Mouse (Mus musculus) kidney, embryonic 14.5 days (tissue): ENCODE measurements around the gene 4430402I18Rik. TPM values are rescaled to one million over a fixed set of nuclear protein-coding genes. Genes with fewer than 3 reads are reported as not detected.
"Not testable (repeated sequence)": the region's sequence is repeated elsewhere in the genome, so short reads cannot be mapped to it uniquely, and the experiment has no call there.

Source experiments
- ATAC-seq: fragments of 200-750 bp; cut with Nextera tagmentation; 2 replicates; pipeline ENCODE4 v1.8.0; 2017; ENCODE audit warnings: moderate number of reproducible peaks, mild to moderate bottlenecking, moderate TSS enrichment, moderate library complexity; ENCODE audit not compliant: low FRiP score, low TSS enrichment
- H3K27ac ChIP-seq: fragments of 300-500 bp; sonication (generic); 2 replicates; pipeline ENCODE4 v1.5.1; 2014; ENCODE audit warnings: low read depth, mild to moderate bottlenecking, low read length, moderate library complexity, mixed read lengths
- H3K27me3 ChIP-seq: fragments of 300-500 bp; sonication (generic); 2 replicates; pipeline ENCODE4 v1.6.1; 2014; ENCODE audit warnings: mild to moderate bottlenecking, low read length; ENCODE audit not compliant: control insufficient read depth, insufficient read depth
- H3K36me3 ChIP-seq: fragments of 300-500 bp; sonication (generic); 2 replicates; pipeline ENCODE4 v1.6.1; 2014; ENCODE audit warnings: low read length, mixed read lengths; ENCODE audit not compliant: control insufficient read depth, insufficient read depth
- H3K4me1 ChIP-seq: fragments of 300-500 bp; sonication (generic); 2 replicates; pipeline ENCODE4 v1.6.1; 2014; ENCODE audit warnings: low read length, mixed read lengths; ENCODE audit not compliant: control insufficient read depth, insufficient read depth
- H3K4me2 ChIP-seq: fragments of 300-500 bp; sonication (generic); replicated peaks from 2 replicates; pipeline ENCODE4 v1.6.1; 2014; ENCODE audit warnings: low read depth, mild to moderate bottlenecking, low read length
- H3K4me3 ChIP-seq: fragments of 300-500 bp; sonication (generic); 2 replicates; pipeline ENCODE4 v1.5.1; 2014; ENCODE audit warnings: mild to moderate bottlenecking, low read length
- H3K9ac ChIP-seq: fragments of 300-500 bp; sonication (generic); 2 replicates; pipeline ENCODE4 v1.6.1; 2014; ENCODE audit warnings: low read depth, mild to moderate bottlenecking, low read length, moderate library complexity
- H3K9me3 ChIP-seq: fragments of 300-500 bp; sonication (generic); 2 replicates; pipeline ENCODE4 v1.6.1; 2016; ENCODE audit warnings: low read length; ENCODE audit not compliant: control insufficient read depth
- WGBS: fragments of 180-500 bp; shearing (Covaris S2); extraction: QIAGEN DNeasy Blood & Tissue Kit; methylation state at CpG from one replicate; pipeline ENCODE4 v1.1.7; 2014; 5-methylcytosine and 5-hydroxymethylcytosine counted together
- polyA plus RNA-seq: library from polyadenylated mRNA; unstranded; fragments of >200 nt; fragmentation: Nextera tagmentation; extraction: Ambion mirVana; gene quantifications from 2 replicates; pipeline ENCODE4 v1.2.1, GENCODE M21; 2014

Gene 4430402I18Rik
- polyA plus RNA-seq, 1 experiment from 2014 or later, result 3.0 TPM

DNA sequence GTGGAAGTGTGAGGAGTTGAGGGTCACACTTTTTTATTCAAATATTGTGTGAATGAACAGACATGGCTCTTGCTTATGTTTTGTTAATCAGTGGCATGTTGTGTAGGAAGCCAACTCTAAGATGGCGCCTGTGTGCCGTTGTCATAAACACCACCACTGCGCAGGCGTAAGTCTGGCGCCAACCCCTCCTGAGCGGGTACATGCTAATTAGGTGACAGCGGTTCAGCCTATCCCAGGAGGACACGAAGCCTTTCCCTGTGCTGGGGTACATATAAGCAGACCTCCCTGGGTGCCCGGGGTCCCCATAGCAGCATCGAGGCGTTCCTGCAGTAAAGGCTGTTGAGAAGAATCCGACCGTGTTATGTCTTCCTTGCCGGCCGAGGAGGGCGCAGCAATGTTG is 32.7 kb upstream of the 4430402I18Rik start:
- not testable (repeated sequence) for ATAC-seq, H3K9ac ChIP-seq, H3K9me3 ChIP-seq, H3K4me2 ChIP-seq, H3K4me3 ChIP-seq, H3K27ac ChIP-seq, H3K4me1 ChIP-seq, H3K27me3 ChIP-seq
- 95% methylated on average over 16 of the region's 16 CpGs for WGBS
- peaks cover 52% of the 10 kb centered on the region for H3K36me3 ChIP-seq

DNA sequence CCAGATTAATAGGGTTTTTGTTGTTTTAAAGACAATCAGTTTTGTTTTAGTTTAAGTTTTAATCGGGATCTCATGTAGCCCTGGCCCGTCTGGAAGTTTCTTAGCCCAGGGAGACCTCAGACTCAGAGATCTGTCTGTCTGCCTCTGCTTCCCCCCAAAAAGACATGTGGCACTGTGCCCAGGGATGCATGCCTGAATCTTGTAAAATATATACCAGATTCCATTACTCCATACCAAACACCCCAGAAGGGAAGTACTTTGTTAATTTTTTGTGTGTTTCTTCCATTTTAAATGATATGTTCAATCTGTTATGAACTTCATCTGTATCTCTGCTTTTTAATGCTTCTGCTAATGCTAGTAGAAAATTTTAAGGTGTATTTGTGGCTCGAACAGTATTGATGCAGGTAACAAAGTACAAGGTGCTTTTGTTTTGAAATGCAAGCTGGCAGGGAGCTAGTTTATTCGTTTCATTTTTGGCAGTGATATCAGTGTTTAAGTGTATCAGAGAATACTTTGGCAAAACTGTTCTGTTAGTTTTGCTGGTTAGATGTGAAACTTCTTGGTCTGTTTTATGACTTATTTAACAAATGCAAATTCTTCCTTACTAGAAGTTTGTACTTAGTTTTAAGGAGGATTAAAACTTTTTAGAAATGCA is 30.5 kb upstream of the 4430402I18Rik start:
- no peaks in the 10 kb centered on the region for H3K27me3 ChIP-seq
- 94% methylated on average over 4 of the region's 4 CpGs for WGBS
- no peak overlapping the region for H3K27ac ChIP-seq
- peaks cover 61% of the 10 kb centered on the region for H3K36me3 ChIP-seq
- no peaks in the 10 kb centered on the region for H3K9me3 ChIP-seq
- ATAC-seq, result no peak
- no peak overlapping the region for H3K4me3 ChIP-seq
- no peaks in the 10 kb centered on the region for H3K4me1 ChIP-seq
- H3K9ac ChIP-seq, result no peak overlapping the region
- H3K4me2 ChIP-seq, result no peak overlapping the region

DNA sequence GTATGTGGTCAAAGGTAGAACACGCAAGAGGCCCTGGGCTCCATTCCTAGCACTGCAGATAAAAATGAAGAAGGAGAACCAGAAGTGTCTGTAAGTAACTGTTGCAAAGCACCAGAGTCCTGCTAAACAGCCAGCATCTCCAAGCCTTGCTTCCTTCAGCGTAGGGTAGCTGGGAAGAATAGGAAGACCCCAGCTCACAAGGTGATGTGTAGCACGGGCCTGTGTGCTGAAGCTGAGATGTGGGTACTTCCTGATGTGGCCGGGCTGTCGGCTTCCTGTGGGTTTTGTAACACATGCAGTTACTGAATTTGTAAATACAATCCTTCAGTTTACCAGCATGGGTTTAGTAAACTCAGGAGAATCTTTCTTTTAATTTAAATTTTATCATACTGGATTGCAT is 27.8 kb upstream of the 4430402I18Rik start:
- Histone ChIP-seq H3K4me2 (no peak overlapping the region), H3K27me3 (no peaks in the 10 kb centered on the region), H3K9ac (no peak overlapping the region), H3K27ac (no peak overlapping the region), H3K4me3 (no peak overlapping the region), H3K9me3 (no peaks in the 10 kb centered on the region), H3K4me1 (peaks cover 7% of the 10 kb centered on the region), H3K36me3 (peaks cover 39% of the 10 kb centered on the region)
- WGBS, result 89% methylated on average over 5 of the region's 5 CpGs
- no peak for ATAC-seq

DNA sequence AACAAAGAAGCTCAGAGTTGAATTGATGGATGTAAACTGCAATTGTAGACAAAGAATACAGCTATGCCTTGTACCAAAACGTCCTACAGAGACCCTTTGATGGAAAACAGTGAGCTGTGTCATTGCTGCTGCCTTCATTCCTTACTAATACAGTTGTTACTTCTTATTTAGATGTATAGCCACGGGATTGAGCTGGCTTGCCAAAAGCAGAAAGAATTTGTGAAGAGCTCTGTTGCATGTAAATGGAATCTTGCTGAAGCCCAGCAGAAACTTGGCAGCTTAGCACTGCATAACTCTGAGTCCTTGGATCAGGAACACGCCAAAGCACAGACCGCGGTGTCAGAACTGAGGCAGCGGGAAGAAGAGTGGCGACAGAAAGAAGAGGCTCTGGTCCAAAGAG is 27.3 kb upstream of the 4430402I18Rik start:
- Histone ChIP-seq H3K36me3 (peaks cover 35% of the 10 kb centered on the region), H3K4me1 (peaks cover 7% of the 10 kb centered on the region), H3K4me2 (no peak overlapping the region), H3K4me3 (no peak overlapping the region), H3K27me3 (no peaks in the 10 kb centered on the region), H3K9me3 (no peaks in the 10 kb centered on the region), H3K27ac (no peak overlapping the region), H3K9ac (no peak overlapping the region)
- WGBS, result 87% methylated on average over 7 of the region's 7 CpGs
- ATAC-seq, result no peak

DNA sequence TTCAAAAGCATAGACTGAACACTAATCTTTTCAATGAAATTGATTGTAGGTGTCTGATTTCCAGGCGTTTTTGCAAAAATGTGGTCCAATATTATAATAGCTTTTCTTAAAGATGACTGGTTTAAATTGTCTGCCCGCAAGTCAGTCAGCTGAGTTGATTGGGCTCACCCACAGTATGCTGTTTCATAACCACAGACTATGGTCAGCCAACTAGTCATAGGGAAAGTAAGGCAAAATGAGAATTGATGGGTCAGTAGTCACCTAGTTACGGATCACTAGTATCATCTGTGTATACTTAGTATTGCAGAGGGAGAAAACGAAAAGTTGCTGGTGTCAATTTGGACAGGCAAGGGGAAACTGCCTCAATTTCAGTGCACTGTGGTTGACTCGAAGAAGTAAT is 23.8 kb upstream of the 4430402I18Rik start:
- Histone ChIP-seq H3K4me3 (peak overlapping the region; percentile 82), H3K9ac (no peak overlapping the region), H3K4me1 (peaks cover 7% of the 10 kb centered on the region), H3K4me2 (peak overlapping the region; percentile 61), H3K9me3 (no peaks in the 10 kb centered on the region), H3K27ac (no peak overlapping the region), H3K36me3 (peaks cover 24% of the 10 kb centered on the region), H3K27me3 (no peaks in the 10 kb centered on the region)
- WGBS, result 71% methylated on average over 5 of the region's 5 CpGs
- no peak for ATAC-seq

DNA sequence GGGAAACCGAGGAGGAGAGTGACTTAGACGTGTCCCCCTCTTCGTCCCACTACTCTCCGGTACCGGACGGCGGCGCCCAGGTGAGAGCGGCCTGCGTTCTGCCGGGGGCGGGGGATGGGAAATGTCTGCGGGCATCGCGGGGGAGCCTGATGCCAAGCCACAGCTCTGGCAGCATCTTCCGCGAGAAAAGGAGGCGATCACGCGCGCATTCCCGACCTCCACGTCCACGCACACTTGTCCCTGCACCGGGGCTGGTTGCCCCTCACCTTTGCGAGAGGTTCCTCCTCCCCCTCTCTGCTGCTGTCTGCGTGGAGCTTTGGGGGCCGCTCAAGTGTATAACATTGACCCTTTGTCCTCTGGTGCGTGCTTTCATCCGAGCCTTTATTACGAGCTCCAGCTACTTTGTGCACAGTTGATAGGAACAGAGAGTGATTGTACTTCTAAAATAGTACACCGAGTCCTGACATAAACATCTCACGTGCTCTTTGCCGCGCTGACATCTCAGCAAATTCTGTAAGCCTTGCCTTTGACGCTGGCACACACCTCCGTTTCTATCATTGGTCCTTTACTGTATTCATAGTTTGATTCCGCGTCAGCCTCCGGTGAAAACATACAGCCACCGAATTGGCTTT is 23.1 kb upstream of the 4430402I18Rik start:
- peaks cover 7% of the 10 kb centered on the region for H3K4me1 ChIP-seq
- peak overlapping the region; percentile 61 for H3K4me2 ChIP-seq
- H3K9ac ChIP-seq, result peak overlapping the region; percentile 74
- H3K4me3 ChIP-seq, result peak overlapping the region; percentile 82
- peak; percentile 48 for ATAC-seq
- whole genome bisulfite sequencing, result 1% methylated on average over 40 of the region's 41 CpGs
- H3K27ac ChIP-seq, result peak overlapping the region; percentile 60
- no peaks in the 10 kb centered on the region for H3K27me3 ChIP-seq
- peaks cover 18% of the 10 kb centered on the region; the same call in 1 of the 2 replicates for H3K36me3 ChIP-seq
- H3K9me3 ChIP-seq, result no peaks in the 10 kb centered on the region

DNA sequence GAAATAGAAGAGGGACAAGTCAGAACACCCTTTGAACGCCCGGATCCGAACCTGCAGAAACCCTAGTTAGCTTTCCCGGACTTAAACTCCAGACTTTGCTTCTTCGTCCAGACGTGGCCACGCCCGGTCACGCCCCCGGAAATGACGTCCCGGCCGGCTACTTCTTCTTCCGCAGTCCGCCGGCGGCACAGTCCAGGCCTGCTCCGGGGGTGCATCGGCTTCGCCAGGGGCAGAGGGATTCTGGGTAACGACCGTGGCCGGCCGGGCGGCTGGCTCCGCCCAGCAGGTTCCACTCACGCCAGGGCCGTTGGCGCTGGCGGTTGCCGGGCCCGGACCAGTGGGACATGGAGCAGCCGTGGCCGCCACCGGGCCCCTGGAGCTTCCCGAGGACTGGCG is 22.6 kb upstream of the 4430402I18Rik start, which contains the start of gene Cdc37l1:
TSS of gene Cdc37l1 (plus strand) at position 159 of the 396 bp plus-strand sequence.
- WGBS, result under 1% methylated on average over 37 of the region's 37 CpGs
- Histone ChIP-seq H3K4me1 (peaks cover 7% of the 10 kb centered on the region), H3K4me2 (peak within 1 kb of the TSS; percentile 61), H3K27ac (peak within 1 kb of the TSS; percentile 60), H3K9me3 (no peaks in the 10 kb centered on the region), H3K9ac (peak within 1 kb of the TSS; percentile 74), H3K4me3 (peak within 1 kb of the TSS; percentile 82), H3K36me3 (peaks cover 12% of the 10 kb centered on the region; the same call in 1 of the 2 replicates), H3K27me3 (no peaks in the 10 kb centered on the region)
- ATAC-seq, result peak; percentile 98

DNA sequence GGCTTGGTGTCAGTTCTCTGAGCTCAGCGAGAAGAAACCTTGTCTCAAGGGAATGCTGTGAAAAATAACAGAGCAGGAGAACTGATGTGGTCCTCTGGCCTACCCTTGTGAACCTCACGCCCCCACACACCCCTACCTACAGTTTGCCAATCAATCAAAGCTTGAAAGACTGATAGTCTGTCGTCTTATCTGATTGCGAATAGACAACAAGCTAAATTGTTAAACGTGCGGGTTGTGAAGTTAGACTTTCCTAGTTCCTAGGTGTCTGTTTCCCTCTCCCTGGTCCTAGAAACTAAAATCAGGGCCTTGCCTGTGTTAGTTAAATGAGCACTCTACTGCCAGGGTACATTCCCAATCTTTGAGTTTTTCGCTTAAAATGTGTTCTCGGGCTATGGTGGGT is 21.9 kb upstream of the 4430402I18Rik start:
- ATAC-seq, result no peak
- WGBS, result 56% methylated on average over 8 of the region's 8 CpGs
- Histone ChIP-seq H3K9ac (peak overlapping the region; percentile 74), H3K4me3 (peak overlapping the region; percentile 82), H3K36me3 (peaks cover 6% of the 10 kb centered on the region; the same call in 1 of the 2 replicates), H3K27ac (no peak overlapping the region), H3K4me2 (peak overlapping the region; percentile 52), H3K4me1 (peaks cover 7% of the 10 kb centered on the region), H3K27me3 (no peaks in the 10 kb centered on the region), H3K9me3 (no peaks in the 10 kb centered on the region)

DNA sequence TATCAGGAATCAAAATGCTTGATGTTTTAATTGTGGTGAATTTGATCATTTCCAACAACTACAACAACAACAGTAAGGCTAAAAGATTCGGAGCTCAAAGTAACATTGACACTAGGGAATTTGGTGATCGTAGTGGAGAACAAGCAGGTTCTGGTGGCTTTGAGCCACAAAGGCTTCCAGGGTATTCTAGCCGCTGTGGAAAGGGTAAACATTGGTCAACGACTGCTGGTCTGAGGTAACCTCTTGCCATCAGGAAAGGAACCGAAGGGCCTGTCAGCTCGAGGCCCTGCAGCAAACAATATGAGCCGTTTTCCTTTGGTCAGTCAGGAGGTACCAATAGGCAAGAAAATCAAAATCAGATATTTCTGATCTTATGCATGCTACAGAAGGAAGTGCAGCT is 15.0 kb upstream of the 4430402I18Rik start:
- Histone ChIP-seq H3K4me3 (no peak overlapping the region), H3K27me3 (no peaks in the 10 kb centered on the region), H3K9ac (no peak overlapping the region), H3K27ac (no peak overlapping the region), H3K36me3 (no peaks in the 10 kb centered on the region), H3K9me3 (no peaks in the 10 kb centered on the region), H3K4me2 (no peak overlapping the region), H3K4me1 (no peaks in the 10 kb centered on the region)
- WGBS, result 75% methylated on average over 7 of the region's 7 CpGs
- ATAC-seq, result no peak
